Mouse (Mus musculus) bone marrow, adult 2 months (tissue): ENCODE measurements around the gene Ccdc141.

Experiments
- CTCF ChIP-seq: fragments of 200-500 bp; IDR thresholded peaks from 2 replicates; pipeline ENCODE4 v1.5.1; 2011; ENCODE audit warnings: low read length, control low read depth; ENCODE audit not compliant: control insufficient read depth, insufficient read depth
- POLR2A ChIP-seq: fragments of 200-500 bp; IDR thresholded peaks from 2 replicates; pipeline ENCODE4 v1.6.1; 2011; ENCODE audit warnings: low read depth, mild to moderate bottlenecking, control low read depth, low read length, borderline replicate concordance; ENCODE audit not compliant: control insufficient read depth

DNA sequence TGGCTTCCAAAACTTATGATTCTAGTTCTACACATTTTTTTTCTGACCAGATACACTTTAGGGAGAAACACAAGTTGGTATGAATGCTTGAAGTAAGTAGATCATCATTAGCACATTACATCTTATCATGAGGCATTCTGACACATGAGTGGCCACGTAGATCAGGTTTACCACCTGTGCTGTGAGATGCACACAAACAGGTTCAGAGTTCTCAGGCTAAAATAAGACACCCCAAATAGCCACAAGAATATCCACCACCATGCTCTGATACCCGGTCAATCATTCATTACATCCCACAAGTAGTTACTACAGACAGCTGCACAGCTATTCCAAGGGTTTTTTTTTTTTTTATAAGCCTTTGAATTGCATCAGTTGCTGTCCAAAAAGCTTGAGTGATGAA is 59.3 kb downstream of the Ccdc141 start:
- TF ChIP-seq POLR2A (no peak), CTCF (no peak)
